Mouse (Mus musculus): ENCODE data around the gene Sort1. TPM values are rescaled to one million over a fixed set of nuclear protein-coding genes. Genes with fewer than 3 reads are reported as not detected.

Sort1 gene
- polyA plus RNA-seq, 1 experiment from 2014 or later, result 9.4 TPM

- peaks cover 18% of the 10 kb centered on the region; the same call in 1 of the 2 replicates for H3K4me1 ChIP-seq (replicated peaks)
- H3K4me2 ChIP-seq (replicated peaks), result no peak overlapping the region
- no peak overlapping the region for H3K27ac ChIP-seq
- H3K9me3 ChIP-seq, result no peaks in the 10 kb centered on the region
- H3K4me3 ChIP-seq (replicated peaks), result no peak overlapping the region
- 80% methylated on average over 7 of the region's 7 CpGs for WGBS
- no peaks in the 10 kb centered on the region for H3K27me3 ChIP-seq (replicated peaks)
- no peak overlapping the region for H3K9ac ChIP-seq
- H3K36me3 ChIP-seq, result no peaks in the 10 kb centered on the region
- no peak for ATAC-seq
These were observed 95.2 kb downstream of the Sort1 start for GRCm38 (mm10) chr3:108378875-108379663.

- WGBS, result 80% methylated on average over 6 of the region's 6 CpGs
- Histone ChIP-seq H3K27me3 (replicated peaks) (no peaks in the 10 kb centered on the region), H3K4me3 (replicated peaks) (no peak overlapping the region), H3K27ac (no peak overlapping the region), H3K4me1 (replicated peaks) (peaks cover 32% of the 10 kb centered on the region), H3K9me3 (no peaks in the 10 kb centered on the region), H3K4me2 (replicated peaks) (no peak overlapping the region), H3K36me3 (no peaks in the 10 kb centered on the region), H3K9ac (no peak overlapping the region)
- ATAC-seq, result no peak
These were observed 96.8 kb downstream of the Sort1 start for GRCm38 (mm10) chr3:108380695-108381094.

DNA sequence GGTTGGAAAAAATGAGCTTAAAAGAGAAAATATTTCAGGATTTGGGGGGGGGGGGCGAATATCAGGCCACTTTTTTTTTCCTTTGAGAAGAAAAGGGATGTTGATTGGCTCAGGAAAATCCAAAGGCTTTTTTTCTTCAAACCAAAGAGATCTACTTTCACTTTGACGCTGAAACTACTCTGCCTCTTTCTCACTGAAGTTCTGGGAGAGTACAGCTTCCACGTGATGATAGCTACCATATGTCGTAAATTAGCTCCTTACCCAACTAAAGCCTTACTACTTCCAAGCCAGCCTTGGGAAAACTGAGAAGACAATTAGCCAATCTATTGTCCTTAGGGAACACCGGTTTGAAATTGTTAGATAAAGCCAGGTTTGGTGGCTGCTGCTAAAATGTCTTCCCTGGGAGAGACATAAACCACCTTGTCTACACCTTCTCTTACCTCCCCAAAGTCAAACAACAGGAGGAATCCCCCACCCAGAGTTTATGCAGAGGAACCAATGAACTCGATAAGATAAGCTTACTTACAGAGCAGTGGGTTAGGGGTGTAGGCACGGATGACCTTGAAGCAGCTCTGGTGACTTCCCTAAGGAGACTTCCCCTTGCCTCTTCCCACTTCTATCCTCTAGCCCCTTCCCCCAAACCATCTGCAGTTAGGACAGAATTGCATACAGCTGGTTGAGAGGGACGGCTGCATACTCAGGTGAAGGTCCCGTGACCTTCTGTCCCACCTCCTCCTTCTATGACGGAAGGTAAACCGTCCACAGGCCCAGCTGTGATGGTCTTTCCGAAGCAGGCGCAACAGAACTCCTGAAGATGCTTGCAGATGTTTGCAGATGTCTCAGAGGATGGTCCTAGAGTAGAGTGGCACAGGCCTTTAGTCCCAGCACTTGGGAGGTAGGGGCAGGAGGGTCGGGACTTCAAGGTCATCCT is 98.3 kb downstream of the Sort1 start:
- Histone ChIP-seq H3K4me3 (replicated peaks) (peak overlapping the region; percentile 73; the same call in 1 of the 2 replicates), H3K9me3 (no peaks in the 10 kb centered on the region), H3K4me2 (replicated peaks) (peak overlapping the region; percentile 78), H3K27ac (no peak overlapping the region), H3K4me1 (replicated peaks) (peaks cover 34% of the 10 kb centered on the region), H3K27me3 (replicated peaks) (no peaks in the 10 kb centered on the region), H3K9ac (no peak overlapping the region), H3K36me3 (peaks cover 3% of the 10 kb centered on the region; the same call in 1 of the 2 replicates)
- no peak for ATAC-seq
- WGBS, result 54% methylated on average over 14 of the region's 14 CpGs

DNA sequence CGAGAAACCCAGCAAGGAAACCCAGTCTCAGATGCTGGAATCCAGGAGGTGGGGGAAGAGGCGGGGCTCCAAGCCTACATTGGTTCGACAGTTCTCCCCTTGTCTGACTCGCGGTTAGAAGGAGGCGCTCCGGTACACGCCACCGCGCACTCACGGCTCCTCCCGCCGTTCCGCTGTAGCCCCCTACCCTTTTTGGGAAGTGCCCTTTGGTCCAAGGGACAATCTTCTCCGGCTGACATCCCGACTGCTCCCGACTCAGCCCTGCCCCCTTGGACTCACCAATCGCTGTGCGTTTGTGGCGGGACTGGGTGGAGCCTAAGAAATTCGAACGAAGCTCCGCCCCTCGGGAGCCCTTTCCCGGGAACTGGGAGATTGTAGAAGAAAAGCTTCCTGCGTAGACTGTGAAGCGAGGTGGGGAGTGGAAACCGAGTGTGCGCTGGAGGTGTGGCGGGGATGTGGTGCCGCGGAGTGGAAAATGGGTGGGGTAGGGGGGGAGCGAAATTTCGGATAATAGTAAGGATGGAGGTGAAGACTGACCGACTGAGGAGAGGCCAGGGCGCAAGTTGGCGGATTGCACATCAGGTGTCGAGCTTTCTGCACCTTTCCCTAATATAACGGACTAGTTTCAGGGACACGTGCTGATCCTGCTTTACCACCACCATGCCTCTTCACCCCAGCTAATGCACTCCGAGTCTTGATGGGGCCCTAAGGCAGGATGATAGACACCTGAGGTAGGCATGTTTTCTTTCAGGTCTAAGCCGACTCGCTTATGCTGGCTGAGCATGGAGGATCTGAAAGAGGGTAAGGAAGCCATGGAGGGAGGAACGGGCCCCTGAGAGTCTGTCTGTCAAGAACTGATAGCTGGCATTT is 99.8 kb downstream of the Sort1 start, which contains the start of gene Psrc1:
Gene Psrc1, plus strand, starts transcription at position 355 of the 870 bp plus-strand sequence.
- peak; percentile 94 for ATAC-seq
- H3K4me3 ChIP-seq (replicated peaks), result peak within 1 kb of the TSS; percentile 73
- peaks cover 4% of the 10 kb centered on the region; the same call in 1 of the 2 replicates for H3K36me3 ChIP-seq
- H3K9me3 ChIP-seq, result no peaks in the 10 kb centered on the region
- H3K9ac ChIP-seq, result peak within 1 kb of the TSS; percentile 58
- H3K4me1 ChIP-seq (replicated peaks), result peaks cover 35% of the 10 kb centered on the region
- no peaks in the 10 kb centered on the region for H3K27me3 ChIP-seq (replicated peaks)
- H3K4me2 ChIP-seq (replicated peaks), result peak within 1 kb of the TSS; percentile 78
- peak within 1 kb of the TSS; percentile 72 for H3K27ac ChIP-seq
- WGBS, result 1% methylated on average over 44 of the region's 44 CpGs

- ATAC-seq, result no peak
- Histone ChIP-seq H3K4me2 (replicated peaks) (peak overlapping the region; percentile 78), H3K36me3 (peaks cover 4% of the 10 kb centered on the region; the same call in 1 of the 2 replicates), H3K27me3 (replicated peaks) (no peaks in the 10 kb centered on the region), H3K4me1 (replicated peaks) (peaks cover 39% of the 10 kb centered on the region), H3K9me3 (no peaks in the 10 kb centered on the region), H3K4me3 (replicated peaks) (peak overlapping the region; percentile 73), H3K27ac (no peak overlapping the region), H3K9ac (peak overlapping the region; percentile 58)
- 39% methylated on average over 2 of the region's 2 CpGs for WGBS
These were observed 100.5 kb downstream of the Sort1 start for GRCm38 (mm10) chr3:108384425-108384824.

- ATAC-seq, result no peak
- no peak overlapping the region for H3K9ac ChIP-seq
- no peak overlapping the region for H3K4me2 ChIP-seq (replicated peaks)
- WGBS, result 77% methylated on average over 10 of the region's 10 CpGs
- peaks cover 41% of the 10 kb centered on the region for H3K4me1 ChIP-seq (replicated peaks)
- H3K36me3 ChIP-seq, result peaks cover 4% of the 10 kb centered on the region; the same call in 1 of the 2 replicates
- no peak overlapping the region for H3K27ac ChIP-seq
- no peak overlapping the region for H3K4me3 ChIP-seq (replicated peaks)
- H3K27me3 ChIP-seq (replicated peaks), result no peaks in the 10 kb centered on the region
- no peaks in the 10 kb centered on the region for H3K9me3 ChIP-seq
These were observed 102.3 kb downstream of the Sort1 start for GRCm38 (mm10) chr3:108386186-108386585.

DNA sequence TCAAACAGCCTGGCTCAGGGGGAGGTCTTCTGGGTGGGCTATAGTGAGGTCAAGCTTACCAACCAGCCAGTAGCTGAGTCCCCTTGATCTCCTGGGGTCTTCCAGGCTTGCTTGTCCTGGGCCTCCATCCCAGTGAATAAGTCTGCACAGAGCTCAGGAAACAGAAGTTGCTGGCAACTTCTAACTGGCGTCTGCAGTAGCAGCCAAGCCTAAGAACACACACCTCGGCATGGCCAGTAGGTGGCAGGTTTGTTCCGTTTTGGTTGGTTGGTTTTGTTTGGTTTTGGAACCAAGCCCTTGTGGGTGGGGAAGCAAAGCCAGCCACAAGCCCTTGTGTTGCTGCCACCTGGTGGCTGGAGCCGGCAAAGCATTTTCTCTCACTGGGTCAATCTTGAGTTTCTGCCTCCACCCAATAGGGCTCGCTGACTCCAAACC is 105.2 kb downstream of the Sort1 start:
- H3K4me2 ChIP-seq (replicated peaks), result peak overlapping the region; percentile 40
- H3K27ac ChIP-seq, result no peak overlapping the region

DNA sequence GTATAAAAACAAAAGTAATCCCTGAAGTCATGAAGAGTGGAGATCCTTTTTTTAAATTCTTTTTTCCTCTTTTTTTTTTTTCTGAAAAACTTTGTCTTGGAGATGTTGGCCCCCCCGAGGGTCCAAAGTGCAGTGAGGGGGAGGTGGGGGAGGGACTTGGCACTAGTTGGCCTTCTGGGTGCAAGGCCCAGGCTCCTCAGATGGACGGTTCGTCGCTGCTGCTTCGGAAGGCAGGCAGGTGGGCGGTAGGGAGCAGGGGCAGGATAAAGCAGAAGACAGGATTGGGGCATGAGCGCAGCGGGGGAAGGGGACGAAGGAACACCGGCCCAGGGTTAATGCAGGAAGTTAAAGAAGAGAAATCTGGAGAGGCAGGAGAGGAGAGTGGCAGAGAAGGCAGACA is 108.4 kb downstream of the Sort1 start:
- peak; percentile 24 for ATAC-seq
- no peak overlapping the region for H3K4me3 ChIP-seq (replicated peaks)
- no peaks in the 10 kb centered on the region; the same call in 1 of the 2 replicates for H3K36me3 ChIP-seq
- peaks cover 22% of the 10 kb centered on the region for H3K4me1 ChIP-seq (replicated peaks)
- H3K27ac ChIP-seq, result peak overlapping the region; percentile 17; the same call in 1 of the 2 replicates
- no peaks in the 10 kb centered on the region for H3K27me3 ChIP-seq (replicated peaks)
- no peaks in the 10 kb centered on the region for H3K9me3 ChIP-seq
- H3K9ac ChIP-seq, result 0 out of 2 replicates have a peak overlapping the region, but pooled peaks have one; percentile 13
- H3K4me2 ChIP-seq (replicated peaks), result peak overlapping the region; percentile 34
- WGBS, result 16% methylated on average over 10 of the region's 10 CpGs

More for the DNA sequence above, 105.2 kb downstream of the Sort1 start:
- 4% methylated on average over 5 of the region's 5 CpGs for WGBS
- Histone ChIP-seq H3K9me3 (no peaks in the 10 kb centered on the region), H3K4me1 (replicated peaks) (peaks cover 37% of the 10 kb centered on the region), H3K4me3 (replicated peaks) (no peak overlapping the region), H3K27me3 (replicated peaks) (no peaks in the 10 kb centered on the region), H3K36me3 (peaks cover 4% of the 10 kb centered on the region; the same call in 1 of the 2 replicates), H3K9ac (peak overlapping the region; percentile 8; the same call in 1 of the 2 replicates)
- ATAC-seq, result peak; percentile 85

DNA sequence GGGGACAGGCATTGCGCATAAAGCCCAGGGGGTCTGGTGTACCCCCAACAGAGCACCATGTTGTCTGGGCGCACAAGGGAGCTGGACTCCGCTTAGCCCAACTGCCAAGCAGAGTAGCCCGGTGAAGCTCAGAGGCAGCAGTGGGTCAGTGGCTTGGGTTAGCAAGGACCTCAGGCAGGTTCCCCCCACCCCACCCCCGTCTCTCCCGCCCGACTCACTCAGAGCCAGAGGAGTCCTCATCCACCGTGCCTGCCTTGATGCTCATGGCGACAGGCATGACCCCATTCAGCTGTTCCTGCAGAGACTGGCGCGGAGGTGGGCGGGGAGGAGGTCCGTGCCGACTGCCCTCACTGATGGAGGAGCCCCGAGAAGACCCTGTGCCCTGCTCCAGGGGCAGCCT is 108.9 kb downstream of the Sort1 start:
- H3K9me3 ChIP-seq, result no peaks in the 10 kb centered on the region
- no peak overlapping the region; the same call in 1 of the 2 replicates for H3K27ac ChIP-seq
- H3K4me1 ChIP-seq (replicated peaks), result peaks cover 22% of the 10 kb centered on the region
- H3K36me3 ChIP-seq, result no peaks in the 10 kb centered on the region
- 61% methylated on average over 15 of the region's 15 CpGs for WGBS
- 0 out of 2 replicates have a peak overlapping the region, but pooled peaks have one; percentile 13 for H3K9ac ChIP-seq
- H3K27me3 ChIP-seq (replicated peaks), result no peaks in the 10 kb centered on the region
- H3K4me3 ChIP-seq (replicated peaks), result no peak overlapping the region
- peak overlapping the region; percentile 34 for H3K4me2 ChIP-seq (replicated peaks)
- ATAC-seq, result no peak

- Histone ChIP-seq H3K36me3 (no peaks in the 10 kb centered on the region), H3K9me3 (no peaks in the 10 kb centered on the region), H3K27ac (no peak overlapping the region), H3K27me3 (replicated peaks) (no peaks in the 10 kb centered on the region), H3K4me2 (replicated peaks) (no peak overlapping the region), H3K4me3 (replicated peaks) (no peak overlapping the region), H3K4me1 (replicated peaks) (peaks cover 4% of the 10 kb centered on the region), H3K9ac (no peak overlapping the region)
- ATAC-seq, result no peak
- WGBS, result 91% methylated on average over 9 of the region's 9 CpGs
These were observed 114.4 kb downstream of the Sort1 start for GRCm38 (mm10) chr3:108398281-108398680.

- H3K9ac ChIP-seq, result no peak overlapping the region
- no peaks in the 10 kb centered on the region for H3K36me3 ChIP-seq
- H3K4me3 ChIP-seq (replicated peaks), result no peak overlapping the region
- no peaks in the 10 kb centered on the region for H3K9me3 ChIP-seq
- WGBS, result 79% methylated on average over 5 of the region's 5 CpGs
- no peak for ATAC-seq
- no peaks in the 10 kb centered on the region for H3K27me3 ChIP-seq (replicated peaks)
- no peak overlapping the region for H3K27ac ChIP-seq
- H3K4me2 ChIP-seq (replicated peaks), result no peak overlapping the region
- peaks cover 4% of the 10 kb centered on the region for H3K4me1 ChIP-seq (replicated peaks)
These were observed 116.6 kb downstream of the Sort1 start for GRCm38 (mm10) chr3:108400442-108400841.

Measured in intestine, embryonic 15.5 days (tissue).